Mouse (Mus musculus) adrenal gland, adult 8-10 months (tissue): ENCODE measurements around the gene Kcna5. TPM values are rescaled to one million over a fixed set of nuclear protein-coding genes. Genes with fewer than 3 reads are reported as not detected.
A peak's percentile ranks its signal among the peaks of the same experiment; 100 is the strongest.

Experiments
- DNase-seq: peaks from one replicate; pipeline ENCODE4 v3.0.0; 2022
- total RNA-seq, 4 experiments: library from RNA; stranded (reverse); gene quantifications; 2 replicates each; pipeline ENCODE4 v1.2.4; 2022

Kcna5 gene
- total RNA-seq: 1 to 10 TPM; 2.4 to 4.1 (median 3.4) TPM

- DNase-seq: no peak
Observed at GRCm38 (mm10) chr6:126535208-126535910, at the start of gene Kcna5. Kcna5 (minus strand) TSS chr6:126535412.

GRCm38 (mm10) chr6:126583075-126583474, 47.9 kb upstream of the Kcna5 start:
- no peak for DNase-seq

- no peak for DNase-seq
Observed at GRCm38 (mm10) chr6:126581632-126582031, 46.4 kb upstream of the Kcna5 start.

GRCm38 (mm10) chr6:126580571-126580970, 45.4 kb upstream of the Kcna5 start:
- DNase-seq: no peak

GRCm38 (mm10) chr6:126577415-126577814, 42.2 kb upstream of the Kcna5 start:
- no peak for DNase-seq

GRCm38 (mm10) chr6:126576566-126576965, 41.4 kb upstream of the Kcna5 start:
- DNase-seq: no peak

- DNase-seq: no peak
Observed at GRCm38 (mm10) chr6:126574778-126575177, 39.6 kb upstream of the Kcna5 start.

- no peak for DNase-seq
Observed at GRCm38 (mm10) chr6:126573021-126573420, 37.8 kb upstream of the Kcna5 start.

GRCm38 (mm10) chr6:126569809-126570208, 34.6 kb upstream of the Kcna5 start:
- no peak for DNase-seq

- DNase-seq: no peak
Observed at GRCm38 (mm10) chr6:126568046-126568830, 33.0 kb upstream of the Kcna5 start.

- DNase-seq: no peak
Observed at GRCm38 (mm10) chr6:126567326-126567725, 32.1 kb upstream of the Kcna5 start.

GRCm38 (mm10) chr6:126564376-126564775, 29.2 kb upstream of the Kcna5 start:
- DNase-seq: no peak

- peak; percentile 49 for DNase-seq
Observed at GRCm38 (mm10) chr6:126563898-126564297, 28.7 kb upstream of the Kcna5 start.

- DNase-seq: no peak
Observed at GRCm38 (mm10) chr6:126561702-126562101, 26.5 kb upstream of the Kcna5 start.

- no peak for DNase-seq
Observed at GRCm38 (mm10) chr6:126560696-126561095, 25.5 kb upstream of the Kcna5 start.

- DNase-seq: no peak
Observed at GRCm38 (mm10) chr6:126560036-126560435, 24.8 kb upstream of the Kcna5 start.

- no peak for DNase-seq
Observed at GRCm38 (mm10) chr6:126558276-126558675, 23.1 kb upstream of the Kcna5 start.

GRCm38 (mm10) chr6:126553812-126554211, 18.6 kb upstream of the Kcna5 start:
- no peak for DNase-seq

- no peak for DNase-seq
Observed at GRCm38 (mm10) chr6:126551862-126552395, 16.7 kb upstream of the Kcna5 start.

GRCm38 (mm10) chr6:126544107-126545036, 9.2 kb upstream of the Kcna5 start:
- DNase-seq: no peak

- no peak for DNase-seq
Observed at GRCm38 (mm10) chr6:126542724-126543123, 7.5 kb upstream of the Kcna5 start.

GRCm38 (mm10) chr6:126537512-126537911, 2.3 kb upstream of the Kcna5 start:
- no peak for DNase-seq
